Mouse (Mus musculus) testis, postnatal 14 days (tissue): Measurements from ENCODE around the gene Fmo5.

Experiments
- DNase-seq: peaks from one replicate; pipeline ENCODE4 v3.0.0; 2021; ENCODE audit warnings: low spot score

Gene Fmo5

DNA sequence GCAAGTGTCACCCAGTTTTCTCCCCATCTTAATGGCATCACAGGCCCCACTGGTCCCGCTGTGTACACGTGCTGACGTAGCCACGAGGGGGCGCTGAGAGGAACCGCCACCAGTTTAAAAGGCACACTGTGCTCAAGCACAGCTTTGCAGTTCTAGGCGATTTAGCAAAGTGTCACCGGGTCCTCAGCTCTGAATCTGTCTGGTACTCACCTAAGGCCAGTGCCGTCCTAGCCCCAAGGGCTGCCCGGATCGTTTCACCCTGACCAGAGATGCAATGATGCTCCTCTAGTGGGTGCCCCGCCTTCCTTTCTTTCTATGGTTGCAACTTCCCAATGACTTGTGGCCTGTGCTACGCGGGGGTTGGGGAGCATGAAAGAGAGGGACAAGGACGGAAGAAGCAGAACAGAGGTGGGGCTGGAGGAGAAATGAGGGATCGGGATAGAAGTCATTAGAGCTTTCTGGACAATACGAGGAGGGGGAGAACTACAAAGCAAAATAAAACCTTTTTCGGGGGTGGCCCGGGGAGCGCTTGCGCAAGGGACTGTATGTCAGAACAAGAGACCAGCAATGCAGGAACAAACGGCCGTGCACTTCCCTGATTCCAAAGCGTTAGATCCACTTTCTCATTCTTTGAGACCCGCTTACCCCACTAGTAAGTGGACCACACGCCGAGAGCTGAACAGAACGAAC is 52.2 kb downstream of the Fmo5 start:
- DNase-seq = peak; percentile 37

DNA sequence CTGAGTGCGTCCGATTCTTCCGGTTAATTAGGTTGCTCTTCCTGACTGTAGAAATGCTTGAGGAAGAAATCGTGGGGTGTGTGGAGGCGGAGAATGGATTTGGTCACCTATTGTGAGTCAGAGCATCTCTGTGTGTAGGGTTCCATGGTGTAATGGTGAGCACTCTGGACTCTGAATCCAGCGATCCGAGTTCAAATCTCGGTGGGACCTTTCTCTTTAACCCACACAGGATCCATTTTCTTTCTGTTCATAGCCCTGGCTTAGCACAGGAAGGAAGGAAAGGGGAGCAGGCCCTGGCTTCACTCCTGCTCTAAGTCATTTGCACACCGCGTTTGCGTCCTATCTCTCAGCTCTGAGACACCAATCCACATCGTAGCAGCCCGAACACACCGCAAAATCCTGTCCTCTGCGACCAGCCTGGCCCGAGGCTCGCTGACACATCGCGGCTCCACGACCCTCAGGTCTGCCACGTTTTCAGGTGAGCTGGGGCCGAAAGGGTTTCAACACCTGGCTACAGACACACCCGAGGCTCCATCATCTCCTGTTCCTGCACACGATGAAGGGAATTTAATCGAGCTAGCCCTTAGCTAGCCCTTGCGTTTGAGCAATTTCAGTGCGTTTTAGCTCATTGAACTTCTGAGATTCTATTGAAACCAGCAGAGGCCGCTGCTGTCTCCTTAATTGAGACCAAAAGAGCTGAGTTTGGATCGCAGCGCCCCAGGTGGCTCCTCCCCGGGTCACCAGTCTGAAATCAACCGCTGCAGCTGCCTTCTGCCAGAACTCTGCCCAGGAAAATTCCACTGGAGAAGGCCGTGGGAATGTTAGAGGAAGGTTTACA is 52.9 kb downstream of the Fmo5 start:
- peak; percentile 23 for DNase-seq

DNA sequence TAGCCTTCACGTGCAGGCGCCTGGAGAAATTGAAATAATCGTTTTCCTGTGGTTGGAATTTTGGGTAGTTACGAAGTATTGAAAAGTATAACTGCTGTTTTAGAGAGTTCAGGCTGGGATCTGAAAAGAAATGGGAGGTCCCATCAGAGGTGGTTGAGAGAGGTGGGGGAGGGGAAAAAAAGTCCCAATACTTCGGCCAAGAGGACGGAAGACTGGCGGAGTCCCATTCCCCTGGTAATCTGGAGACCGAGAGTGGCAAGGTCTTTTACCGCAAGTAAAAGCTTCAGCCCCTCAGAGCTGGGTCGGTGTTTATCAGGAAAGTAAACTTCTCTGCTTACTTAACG is 53.5 kb downstream of the Fmo5 start:
- no peak for DNase-seq

DNA sequence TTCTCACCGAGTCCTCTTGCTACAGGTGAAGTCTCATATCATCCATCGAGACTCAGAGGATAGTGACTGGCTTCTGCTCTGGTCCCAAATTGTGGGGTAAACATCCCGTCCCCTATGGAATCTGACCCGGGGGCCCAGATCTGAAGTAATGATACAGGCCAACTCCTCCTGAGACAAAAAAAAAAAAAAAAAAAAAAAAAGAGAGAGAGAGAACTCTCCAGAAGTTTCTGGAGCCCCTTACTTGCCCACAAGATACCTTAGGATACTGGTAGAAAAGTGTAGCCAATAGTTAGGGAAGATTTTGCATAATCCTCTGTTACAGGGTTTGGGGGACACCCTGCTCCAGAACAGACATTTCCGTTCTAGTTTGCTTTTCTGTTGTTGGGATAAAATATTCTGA is 54.0 kb downstream of the Fmo5 start:
- no peak for DNase-seq

DNA sequence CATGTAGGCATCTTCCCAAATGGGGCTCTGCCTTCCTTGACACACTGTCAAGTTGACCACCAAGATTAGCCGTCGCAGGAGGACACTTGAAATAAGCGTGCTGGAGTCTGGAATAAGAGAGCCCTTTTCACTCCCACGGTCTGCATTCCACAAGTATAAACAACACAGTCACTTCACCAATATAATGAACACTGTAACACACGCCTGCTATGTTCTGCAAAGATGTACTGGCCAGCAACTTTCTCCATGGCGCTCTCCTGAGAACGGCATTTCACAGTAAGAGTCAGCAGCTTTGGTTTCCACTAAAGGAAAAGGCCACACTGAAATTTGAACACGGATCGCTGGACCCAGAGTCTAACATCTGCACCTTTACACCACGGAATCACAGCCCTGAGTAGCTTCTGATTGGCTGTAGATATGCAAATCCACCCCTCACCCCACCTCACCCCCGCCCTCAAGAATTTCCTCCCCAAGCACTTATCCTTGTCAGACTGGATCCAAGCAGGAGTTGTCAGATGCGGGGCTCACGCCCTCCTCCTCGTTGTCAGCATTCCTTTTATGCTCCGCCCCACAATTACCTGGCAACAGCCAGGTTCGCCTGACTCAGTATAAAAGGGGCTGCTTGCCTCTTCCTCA is 55.1 kb downstream of the Fmo5 start:
- no peak for DNase-seq

DNA sequence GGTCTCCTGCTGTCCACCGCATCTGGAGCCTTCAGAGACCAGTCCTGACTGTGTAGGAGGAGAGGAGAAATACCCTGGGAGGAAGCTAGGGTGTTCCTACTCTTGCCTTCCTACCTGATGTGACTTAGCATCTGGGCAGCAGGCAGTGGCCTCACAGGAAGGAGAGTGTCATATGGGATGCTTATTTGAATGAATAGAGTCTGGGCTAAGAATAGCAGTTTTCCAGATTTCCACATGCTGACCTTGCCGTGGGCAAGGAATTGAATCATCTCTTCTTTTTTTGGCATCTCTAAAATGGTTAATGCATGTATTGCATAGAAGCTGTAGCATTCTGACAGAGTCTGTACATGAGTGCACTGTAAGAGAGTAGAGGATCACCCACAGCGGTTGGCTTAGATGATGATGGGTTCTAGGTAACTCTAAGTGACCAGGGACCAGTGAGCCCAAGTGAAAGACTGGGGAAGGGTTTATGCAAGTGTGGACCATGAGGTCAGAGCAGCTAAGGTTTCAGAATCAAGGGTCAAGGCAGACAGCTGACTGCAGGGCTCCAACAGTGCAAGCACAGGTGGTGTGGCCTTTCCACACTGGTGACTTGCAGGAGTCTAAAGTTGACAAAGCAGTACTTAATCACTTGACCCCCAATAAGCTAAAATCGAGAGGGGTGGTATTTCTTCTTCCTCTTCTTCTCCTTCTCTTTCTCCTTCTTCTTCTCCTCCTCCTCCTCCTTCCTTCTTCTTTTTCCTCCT is 57.9 kb downstream of the Fmo5 start:
- no peak for DNase-seq

DNA sequence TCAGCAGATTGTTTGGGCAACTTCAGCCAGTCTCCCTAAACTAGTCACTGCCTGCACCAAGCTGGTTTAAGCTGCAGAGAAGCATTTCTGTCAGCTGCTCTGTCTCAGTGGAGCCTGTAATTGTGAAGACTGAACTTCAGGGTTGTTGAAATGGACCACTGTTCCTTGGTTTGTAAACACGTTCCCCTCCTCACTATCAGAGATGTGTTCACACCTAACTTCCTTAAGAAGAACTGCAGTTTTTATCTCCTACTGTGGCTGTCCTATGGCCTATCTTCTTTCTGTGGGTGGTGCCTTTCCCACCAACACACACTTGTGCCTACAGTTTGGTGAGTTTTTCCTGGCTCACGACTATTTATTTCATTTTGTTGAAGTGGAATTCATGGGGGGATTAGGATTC is 60.7 kb downstream of the Fmo5 start:
- DNase-seq = no peak

DNA sequence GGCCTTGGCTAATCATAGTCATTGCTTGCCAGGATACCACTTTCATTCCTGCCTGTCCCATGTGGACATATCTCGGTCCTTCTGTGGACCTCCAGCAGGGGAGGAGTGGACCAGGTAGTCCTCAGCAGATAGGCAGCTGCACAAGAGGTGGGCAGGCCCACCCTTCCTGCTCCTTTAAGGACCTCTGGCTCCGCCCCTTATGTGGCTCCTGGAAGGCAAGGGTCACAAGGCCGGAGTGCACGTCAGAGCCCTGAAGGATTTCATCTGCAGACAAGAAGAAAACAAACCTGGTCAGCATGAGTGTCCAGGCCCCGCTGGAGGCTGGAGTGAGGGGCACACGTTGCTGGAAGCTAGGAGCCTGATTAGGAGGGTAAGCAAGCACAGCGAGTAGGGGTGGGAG is 62.0 kb downstream of the Fmo5 start:
- no peak for DNase-seq

DNA sequence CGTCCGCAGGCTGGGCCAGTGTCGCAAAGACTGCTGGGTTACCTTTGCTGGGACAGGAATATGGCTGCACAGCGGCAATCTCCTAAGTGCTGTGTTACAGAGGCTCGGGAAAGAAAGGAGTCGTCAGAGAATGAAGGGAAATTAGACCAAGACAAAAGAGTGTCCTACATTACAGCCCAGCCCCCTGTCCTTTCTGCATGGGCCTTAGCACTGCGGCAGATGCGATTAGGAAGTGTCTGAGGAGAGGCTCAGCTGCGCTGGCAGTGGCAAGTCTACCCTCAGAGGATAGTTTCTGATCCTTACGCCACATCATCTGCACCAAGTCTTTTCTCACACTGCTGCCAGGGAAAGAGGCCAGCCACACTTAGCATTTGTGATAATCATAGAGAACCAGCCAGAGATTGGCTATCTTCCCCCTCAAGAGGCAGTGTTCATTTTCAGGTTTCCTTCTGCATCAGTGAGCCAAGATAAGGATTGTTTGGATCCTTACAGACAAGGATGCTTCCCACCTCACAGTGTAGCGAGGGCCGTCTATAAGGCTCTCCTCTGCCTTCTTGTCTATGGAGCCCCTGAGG is 62.9 kb downstream of the Fmo5 start:
- DNase-seq = no peak

DNA sequence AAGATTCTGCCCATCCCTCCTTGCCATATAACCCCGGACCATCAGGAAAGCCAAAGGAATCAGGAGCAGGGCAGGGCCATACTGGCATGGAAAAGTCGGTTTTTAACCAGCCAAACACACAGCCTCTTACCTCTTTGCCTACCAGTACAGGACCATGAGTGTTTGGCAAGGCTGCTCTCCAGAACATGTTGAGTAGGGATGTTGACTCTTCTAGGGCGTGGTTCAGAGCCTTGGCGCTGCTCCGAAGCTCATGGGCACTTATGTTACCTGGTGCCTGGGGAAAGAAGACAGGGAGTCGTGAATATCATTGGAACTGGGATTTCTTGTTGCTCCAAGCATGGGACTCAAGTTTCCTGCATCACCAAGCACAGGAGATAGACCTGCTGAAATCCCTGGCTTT is 65.2 kb downstream of the Fmo5 start:
- DNase-seq = no peak

DNA sequence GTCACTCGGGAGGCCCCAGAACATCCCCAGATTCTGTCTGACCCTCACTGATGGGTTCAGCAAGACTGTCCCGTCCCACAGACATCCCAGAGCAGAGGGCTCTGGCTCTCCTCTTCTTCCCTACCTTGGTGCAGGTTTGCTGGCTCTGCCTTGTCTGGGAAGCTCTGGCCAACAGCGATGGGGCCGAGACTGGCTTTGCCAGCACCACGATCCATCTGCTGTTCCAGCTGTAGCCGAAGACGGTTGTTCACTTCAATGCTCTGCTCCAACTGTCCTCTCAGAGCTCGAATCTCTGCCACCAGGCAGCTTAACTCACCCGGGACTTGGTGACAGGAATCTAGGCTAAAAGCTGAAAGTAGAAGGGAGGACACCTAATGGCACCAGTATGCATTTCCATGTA is 68.3 kb downstream of the Fmo5 start:
- no peak for DNase-seq

DNA sequence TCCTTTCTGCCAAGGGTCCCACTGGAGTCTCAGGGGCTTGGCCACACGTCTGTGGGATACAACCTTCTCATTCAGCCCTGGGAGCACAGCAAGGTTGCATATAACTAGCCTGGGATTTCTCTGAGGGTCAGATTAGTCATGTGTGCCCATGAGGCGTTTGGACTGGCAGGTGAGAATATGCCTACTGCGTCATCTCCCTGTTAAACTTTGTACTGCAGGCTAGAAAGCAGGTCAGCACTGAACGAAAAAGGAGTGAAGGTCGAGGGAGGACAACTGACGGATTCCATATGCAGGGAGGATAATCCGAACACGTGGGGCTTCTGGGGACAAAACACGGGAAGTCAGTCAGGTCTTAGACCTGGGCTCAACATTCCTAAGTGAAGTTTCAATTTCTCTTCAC is 68.7 kb downstream of the Fmo5 start:
- no peak for DNase-seq

DNA sequence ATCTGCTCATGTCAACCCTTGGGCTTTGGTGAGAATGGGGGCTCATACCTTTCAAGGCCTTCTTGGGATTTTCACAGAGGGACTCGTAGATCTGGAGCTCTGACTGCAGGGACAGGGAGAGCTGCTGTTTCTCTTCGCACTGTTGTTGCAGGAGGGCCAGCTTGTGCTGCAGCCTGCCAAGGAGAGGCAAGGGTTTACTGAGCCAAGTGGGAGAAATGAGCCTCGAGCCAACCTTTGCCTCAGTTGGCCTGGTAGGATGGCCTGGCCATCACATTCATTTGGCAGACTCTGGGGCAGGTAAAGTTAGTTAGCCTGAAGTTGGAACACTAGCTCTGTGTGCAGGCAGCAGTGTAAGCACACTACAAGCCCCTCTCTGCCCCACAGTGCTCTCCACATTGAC is 70.5 kb downstream of the Fmo5 start:
- no peak for DNase-seq

DNA sequence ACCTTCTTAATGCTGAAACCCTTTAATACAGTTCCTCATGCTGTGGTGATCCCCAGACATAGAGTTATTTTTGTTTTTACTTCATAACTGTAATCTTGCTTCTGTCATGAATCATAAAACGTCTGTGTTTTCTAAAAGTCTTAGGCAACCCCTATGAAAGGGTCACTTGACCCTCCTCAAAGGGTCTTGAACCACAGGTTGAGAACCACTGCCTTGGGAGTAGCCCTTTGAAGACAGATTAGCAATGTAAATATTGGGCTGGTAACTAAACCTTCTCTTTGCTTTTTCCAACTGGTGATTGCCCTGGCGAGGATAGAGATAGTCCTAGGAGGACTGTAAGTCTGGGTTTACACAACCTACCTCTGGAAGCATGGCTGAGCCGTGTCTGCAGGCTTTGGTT is 72.6 kb downstream of the Fmo5 start:
- no peak for DNase-seq

DNA sequence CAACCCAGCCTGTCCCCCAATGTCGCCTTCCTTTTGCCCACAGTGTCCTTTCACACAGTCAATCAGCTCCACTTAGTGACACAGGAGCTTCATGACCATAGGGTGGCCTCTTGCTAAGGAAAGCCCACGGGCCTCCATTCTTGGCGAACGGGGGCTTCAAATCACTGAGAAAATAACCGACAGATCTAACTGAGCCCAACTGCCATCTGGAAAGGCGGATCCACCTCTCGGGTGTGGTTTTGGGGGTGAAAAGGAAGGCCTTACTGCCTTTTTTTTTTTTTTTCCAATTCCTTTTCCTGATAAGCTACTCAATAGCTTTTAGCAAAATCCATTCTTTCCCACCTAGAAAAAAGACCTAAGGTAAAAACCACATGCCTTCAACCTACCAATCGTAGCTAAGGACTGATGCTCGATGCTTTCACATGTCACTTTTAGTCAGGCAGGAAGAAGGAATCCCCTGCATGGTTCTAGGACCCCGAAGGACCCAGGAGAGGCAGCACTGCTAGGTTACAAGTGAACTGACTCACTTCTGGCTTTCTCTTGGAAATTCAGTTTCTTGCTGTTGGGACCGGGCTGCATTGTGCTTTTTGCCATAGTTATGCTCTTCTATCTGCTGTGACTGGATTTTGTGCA is 74.0 kb downstream of the Fmo5 start:
- no peak for DNase-seq
